Mouse (Mus musculus) right cerebral cortex, postnatal 14 days (tissue): Measurements from ENCODE around the gene Adprh.
"Not testable (repeated sequence)": the region's sequence is repeated elsewhere in the genome, so short reads cannot be mapped to it uniquely, and the experiment has no call there.

ENCODE experiments used
- DNase-seq: peaks from one replicate; pipeline ENCODE4 v3.0.0; 2022

Adprh gene

GRCm38 (mm10) chr16:38452442-38453202, at the start of gene Adprh:
Adprh (minus strand) TSS chr16:38452703.
- DNase-seq = peak; percentile 88

GRCm38 (mm10) chr16:38496604-38497140, 44.2 kb upstream of the Adprh start:
- no peak for DNase-seq

GRCm38 (mm10) chr16:38493890-38494289, 41.4 kb upstream of the Adprh start:
- no peak for DNase-seq

GRCm38 (mm10) chr16:38492551-38492950, 40.0 kb upstream of the Adprh start:
- DNase-seq = no peak

- DNase-seq = no peak
Measured at GRCm38 (mm10) chr16:38483582-38484309, 31.2 kb upstream of the Adprh start.

GRCm38 (mm10) chr16:38482780-38483562, 30.5 kb upstream of the Adprh start:
- peak; percentile 38 for DNase-seq

- no peak for DNase-seq
Measured at GRCm38 (mm10) chr16:38481327-38481726, 28.8 kb upstream of the Adprh start.

GRCm38 (mm10) chr16:38478296-38478695, 25.8 kb upstream of the Adprh start:
- no peak for DNase-seq

- DNase-seq = not testable (repeated sequence)
Measured at GRCm38 (mm10) chr16:38477241-38477608, 24.7 kb upstream of the Adprh start.

GRCm38 (mm10) chr16:38476312-38477240, 24.1 kb upstream of the Adprh start:
- DNase-seq = peak; percentile 21

- DNase-seq = no peak
Measured at GRCm38 (mm10) chr16:38475681-38476311, 23.3 kb upstream of the Adprh start.

GRCm38 (mm10) chr16:38474677-38475286, 22.3 kb upstream of the Adprh start:
- DNase-seq = no peak

- no peak for DNase-seq
Measured at GRCm38 (mm10) chr16:38473661-38474060, 21.2 kb upstream of the Adprh start.

- no peak for DNase-seq
Measured at GRCm38 (mm10) chr16:38472507-38472873, 20.0 kb upstream of the Adprh start.

- DNase-seq = no peak
Measured at GRCm38 (mm10) chr16:38471697-38472506, 19.4 kb upstream of the Adprh start.

- DNase-seq = no peak
Measured at GRCm38 (mm10) chr16:38469437-38469836, 16.9 kb upstream of the Adprh start.

- no peak for DNase-seq
Measured at GRCm38 (mm10) chr16:38468706-38469018, 16.2 kb upstream of the Adprh start.

- no peak for DNase-seq
Measured at GRCm38 (mm10) chr16:38467917-38468705, 15.6 kb upstream of the Adprh start.

GRCm38 (mm10) chr16:38467091-38467916, 14.8 kb upstream of the Adprh start:
- DNase-seq = no peak
